Mouse (Mus musculus): ENCODE results near the gene Ovol2. TPM values are rescaled to one million over a fixed set of nuclear protein-coding genes. Genes with fewer than 3 reads are reported as not detected.

Gene Ovol2
- polyA plus RNA-seq, 1 experiment: 11.1 TPM

DNA sequence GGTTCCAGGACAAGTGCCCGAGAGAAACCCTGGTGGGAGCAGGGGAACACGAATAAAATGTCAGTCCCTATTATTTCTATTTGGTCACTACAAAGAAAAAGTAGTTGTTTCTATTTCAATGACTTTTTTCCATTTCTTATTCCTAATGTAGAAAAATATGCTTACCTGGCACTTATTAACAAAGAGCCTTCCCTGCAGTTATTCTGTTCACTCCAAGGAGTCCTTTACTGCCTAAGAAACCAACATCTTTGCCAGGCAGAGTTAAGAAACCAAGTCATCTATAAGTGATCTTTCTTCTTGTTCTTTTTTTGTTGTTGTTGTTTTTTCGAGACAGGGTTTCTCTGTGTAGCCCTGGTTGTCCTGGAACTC is 66.8 kb downstream of the Ovol2 start:
- peaks cover 90% of the 10 kb centered on the region for H3K36me3 ChIP-seq (ENCODE audit: control insufficient read depth, insufficient read depth, low read length, poor library complexity, severe bottlenecking)
- no peaks in the 10 kb centered on the region for H3K27me3 ChIP-seq (ENCODE audit: control insufficient read depth, insufficient read depth, low read length, poor library complexity, severe bottlenecking)
- H3K4me1 ChIP-seq (ENCODE audit: control insufficient read depth, insufficient read depth, low read length): no peaks in the 10 kb centered on the region
- no peak overlapping the region for H3K27ac ChIP-seq (ENCODE audit: insufficient read depth, low read length)
- TF ChIP-seq POLR2A (IDR thresholded peaks at IDR 0.05; ENCODE audit: insufficient read depth, low read length) (no peak), CTCF (IDR thresholded peaks at IDR 0.05; ENCODE audit: low read depth, low read length) (no peak), EP300 (IDR thresholded peaks at IDR 0.05; ENCODE audit: insufficient read depth, low read depth, low read length) (no peak)
- H3K9ac ChIP-seq (ENCODE audit: low read depth, poor library complexity, severe bottlenecking): 0 out of 2 replicates have a peak overlapping the region, but pooled peaks have one; percentile 38
- no peaks in the 10 kb centered on the region; the same call in 1 of the 2 replicates for H3K9me3 ChIP-seq (replicated peaks; ENCODE audit: control insufficient read depth, insufficient read depth, low read length, poor library complexity, severe bottlenecking)
- no peak overlapping the region for H3K4me3 ChIP-seq (ENCODE audit: low read depth, low read length)

DNA sequence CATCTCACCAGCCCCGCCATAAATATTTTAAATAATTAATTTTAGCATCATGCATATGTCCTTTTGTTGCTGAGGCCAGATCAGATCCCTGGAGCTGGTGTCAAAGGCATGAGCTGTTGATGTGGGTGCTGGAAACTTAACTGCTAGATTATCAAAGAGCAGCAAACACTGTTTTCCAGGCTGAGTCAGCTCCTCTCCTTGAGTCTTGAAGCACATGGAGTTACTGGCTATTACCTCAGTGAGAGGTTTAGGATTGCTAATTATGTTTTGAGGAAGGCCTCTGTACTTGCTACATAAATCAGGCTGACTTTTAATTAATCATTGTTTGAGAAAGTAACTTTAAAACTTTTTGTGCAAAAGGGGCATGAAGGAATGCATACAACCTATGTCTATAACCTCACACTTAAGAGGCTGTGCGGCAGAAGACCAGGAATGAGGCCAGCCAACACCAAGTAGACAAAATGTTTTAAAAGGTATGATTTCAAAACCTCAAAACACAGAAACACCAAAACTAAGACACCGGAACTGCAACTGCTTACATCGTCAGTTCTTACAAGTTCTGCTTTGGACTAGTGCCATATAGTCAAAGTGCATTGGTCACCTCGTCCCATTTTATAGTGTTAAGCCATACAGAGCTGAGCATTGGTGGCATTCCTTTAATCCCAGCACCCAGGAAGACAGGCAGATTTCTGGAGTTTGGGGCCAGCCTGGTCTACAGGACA is 67.4 kb downstream of the Ovol2 start:
- no peak for TF ChIP-seq CTCF (IDR thresholded peaks at IDR 0.05; ENCODE audit: low read depth, low read length)
- TF ChIP-seq POLR2A (IDR thresholded peaks at IDR 0.05; ENCODE audit: insufficient read depth, low read length): no peak
- no peak for TF ChIP-seq EP300 (IDR thresholded peaks at IDR 0.05; ENCODE audit: insufficient read depth, low read depth, low read length)
- peaks cover 95% of the 10 kb centered on the region for H3K36me3 ChIP-seq (ENCODE audit: control insufficient read depth, insufficient read depth, low read length, poor library complexity, severe bottlenecking)
- H3K27me3 ChIP-seq (ENCODE audit: control insufficient read depth, insufficient read depth, low read length, poor library complexity, severe bottlenecking): no peaks in the 10 kb centered on the region
- H3K4me1 ChIP-seq (ENCODE audit: control insufficient read depth, insufficient read depth, low read length): no peaks in the 10 kb centered on the region
- H3K4me3 ChIP-seq (ENCODE audit: low read depth, low read length): no peak overlapping the region
- no peak overlapping the region for H3K27ac ChIP-seq (ENCODE audit: insufficient read depth, low read length)
- 0 out of 2 replicates have a peak overlapping the region, but pooled peaks have one; percentile 38 for H3K9ac ChIP-seq (ENCODE audit: low read depth, poor library complexity, severe bottlenecking)
- no peaks in the 10 kb centered on the region; the same call in 1 of the 2 replicates for H3K9me3 ChIP-seq (replicated peaks; ENCODE audit: control insufficient read depth, insufficient read depth, low read length, poor library complexity, severe bottlenecking)

DNA sequence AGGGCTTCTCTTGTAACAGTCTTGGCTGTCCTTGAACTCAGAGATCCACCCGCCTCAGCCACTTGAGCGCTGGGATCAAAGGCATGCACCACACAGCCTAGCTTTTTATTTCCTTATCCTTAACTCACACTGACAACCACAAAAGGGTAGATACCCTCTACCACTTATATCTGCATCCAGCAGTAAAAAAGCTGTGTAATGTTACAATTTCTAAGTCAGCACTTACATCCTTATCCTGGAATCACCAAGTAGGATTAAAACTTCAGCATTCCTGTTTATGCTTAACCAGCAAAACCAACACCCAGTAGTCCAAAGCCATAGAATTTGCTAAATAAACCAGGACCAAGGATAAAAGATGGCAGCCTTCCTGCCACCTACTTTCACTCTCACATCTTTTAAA is 69.1 kb downstream of the Ovol2 start:
- no peak overlapping the region for H3K27ac ChIP-seq (ENCODE audit: insufficient read depth, low read length)
- H3K36me3 ChIP-seq (ENCODE audit: control insufficient read depth, insufficient read depth, low read length, poor library complexity, severe bottlenecking): peaks cover 95% of the 10 kb centered on the region
- TF ChIP-seq EP300 (IDR thresholded peaks at IDR 0.05; ENCODE audit: insufficient read depth, low read depth, low read length) (no peak), POLR2A (IDR thresholded peaks at IDR 0.05; ENCODE audit: insufficient read depth, low read length) (no peak), CTCF (IDR thresholded peaks at IDR 0.05; ENCODE audit: low read depth, low read length) (no peak)
- peak overlapping the region; percentile 56; the same call in 1 of the 2 replicates for H3K9ac ChIP-seq (ENCODE audit: low read depth, poor library complexity, severe bottlenecking)
- no peak overlapping the region for H3K4me3 ChIP-seq (ENCODE audit: low read depth, low read length)
- H3K9me3 ChIP-seq (replicated peaks; ENCODE audit: control insufficient read depth, insufficient read depth, low read length, poor library complexity, severe bottlenecking): no peaks in the 10 kb centered on the region
- no peaks in the 10 kb centered on the region for H3K4me1 ChIP-seq (ENCODE audit: control insufficient read depth, insufficient read depth, low read length)
- no peaks in the 10 kb centered on the region for H3K27me3 ChIP-seq (ENCODE audit: control insufficient read depth, insufficient read depth, low read length, poor library complexity, severe bottlenecking)

Other genes starting within 250 kb of the Ovol2 start
- gene Mgme1, start 61.5 kb downstream of the Ovol2 start, polyA plus RNA-seq (2011; ENCODE audit: insufficient read depth, insufficient read length, low read depth, missing spikeins): 34.3 and 35.8 TPM in 2 replicates
- 499 and 538 TPM in 2 replicates for gene Snx5, start 61.2 kb downstream of the Ovol2 start, polyA plus RNA-seq (2011; ENCODE audit: insufficient read depth, insufficient read length, low read depth, missing spikeins)
- 40.4 and 42.9 TPM in 2 replicates for gene Kat14, start 36.8 kb upstream of the Ovol2 start, polyA plus RNA-seq (2011; ENCODE audit: insufficient read depth, insufficient read length, low read depth, missing spikeins)
- gene Pet117, start 36.9 kb upstream of the Ovol2 start, polyA plus RNA-seq (2011; ENCODE audit: insufficient read depth, insufficient read length, low read depth, missing spikeins): 8.6 and 9.1 TPM in 2 replicates
- gene Dzank1, start 195.3 kb upstream of the Ovol2 start, polyA plus RNA-seq (2011; ENCODE audit: insufficient read depth, insufficient read length, low read depth, missing spikeins): 0.96 and 1.9 TPM in 2 replicates
- gene Polr3f, start 195.6 kb upstream of the Ovol2 start, polyA plus RNA-seq (2011; ENCODE audit: insufficient read depth, insufficient read length, low read depth, missing spikeins): 21.4 and 28.4 TPM in 2 replicates
- 32.1 and 32.5 TPM in 2 replicates for gene Rbbp9, start 218.7 kb upstream of the Ovol2 start, polyA plus RNA-seq (2011; ENCODE audit: insufficient read depth, insufficient read length, low read depth, missing spikeins)
- gene Sec23b, start 224.1 kb upstream of the Ovol2 start, polyA plus RNA-seq (2011; ENCODE audit: insufficient read depth, insufficient read length, low read depth, missing spikeins): 84.7 and 86.1 TPM in 2 replicates

Data from ES-Bruce4 (cell line).